Comparison of ENCODE assay signal across 8 mouse cellular contexts in the genomic region with DNA sequence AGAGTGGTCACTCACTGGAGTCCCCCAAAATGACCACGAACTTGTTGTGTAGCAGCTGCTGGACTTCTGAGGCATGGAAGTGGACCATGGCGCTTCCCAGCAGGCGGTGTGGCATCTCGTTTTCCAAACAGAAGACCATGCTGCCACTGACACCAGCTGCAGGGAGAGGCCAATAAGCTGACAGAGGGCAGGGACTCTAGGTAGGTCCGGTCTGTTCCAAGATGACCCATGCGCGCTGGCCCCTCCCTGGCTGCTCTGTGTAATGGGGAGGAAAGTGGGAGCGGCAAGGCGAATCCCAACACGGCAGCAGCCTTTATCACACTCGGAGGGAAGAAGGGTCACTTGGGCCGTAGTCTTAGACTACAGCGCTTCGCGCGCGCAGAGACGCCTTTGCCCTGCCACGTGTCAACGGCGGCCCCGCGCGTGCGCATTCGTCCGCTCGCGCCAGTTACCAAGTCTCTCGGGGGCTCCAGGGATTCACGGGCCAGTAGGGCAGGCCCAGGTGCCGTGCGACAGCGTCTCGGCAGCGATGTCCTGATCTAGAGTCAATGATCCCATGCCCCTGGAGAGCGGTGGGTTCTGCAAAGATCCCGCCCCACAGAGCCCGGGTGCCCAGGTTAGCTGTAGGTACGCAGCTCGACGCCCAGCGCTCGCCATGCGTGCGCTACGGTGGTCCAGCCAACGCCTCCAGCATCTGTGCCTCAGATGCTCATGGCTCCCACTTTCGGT. TPM values are rescaled to one million over a fixed set of nuclear protein-coding genes. Genes with fewer than 3 reads are reported as not detected.
DNase-seq lines count a peak whose midpoint lies in the region; ATAC-seq and TF ChIP-seq lines count a peak whose summit lies in the region.

No protein-coding gene starts in this region.

- no peak for TF ChIP-seq CTCF in bone marrow, adult 2 months (IDR thresholded peaks at IDR 0.05; ENCODE audit: control insufficient read depth, insufficient read depth, low read length)
- TF ChIP-seq CTCF in embryonic fibroblast, embryonic 13.5 days (IDR thresholded peaks at IDR 0.05; ENCODE audit: borderline replicate concordance, insufficient read depth, low read length) = no peak
- TF ChIP-seq CTCF in testis, adult 2 months (IDR thresholded peaks at IDR 0.05; ENCODE audit: control insufficient read depth, insufficient read depth, insufficient replicate concordance, low read depth, low read length) = no peak

- peak overlapping the region; percentile 97 for H3K4me2 ChIP-seq in heart, embryonic 14.5 days (ENCODE audit: low read length)
- H3K4me2 ChIP-seq in liver, embryonic 13.5 days = peak overlapping the region; percentile 95

- peak; percentile 48; the same call in 1 of the 2 replicates for TF ChIP-seq POLR2A in bone marrow, adult 2 months (IDR thresholded peaks at IDR 0.05; ENCODE audit: borderline replicate concordance, control insufficient read depth, low read depth, low read length)
- no peak; the same call in 1 of the 2 replicates for TF ChIP-seq POLR2A in embryonic fibroblast, embryonic 13.5 days (IDR thresholded peaks at IDR 0.05; ENCODE audit: low read depth, low read length)
- no peak for TF ChIP-seq POLR2A in testis, adult 2 months (IDR thresholded peaks at IDR 0.05; ENCODE audit: control insufficient read depth, low read depth, low read length)

- H3K4me3 ChIP-seq in bone marrow, adult 2 months (replicated peaks; ENCODE audit: control insufficient read depth, low read depth, low read length) = peak overlapping the region; percentile 97
- peak overlapping the region; percentile 71 for H3K4me3 ChIP-seq in embryonic fibroblast, embryonic 13.5 days (ENCODE audit: insufficient read depth, low read length)
- peak overlapping the region; percentile 67 to 90 for H3K4me3 ChIP-seq in heart, embryonic 14.5 days (ENCODE audit: control insufficient read depth in 1 of 2, insufficient read depth in 1 of 2, low read depth in 1 of 2, low read length in 2 of 2)
- peak overlapping the region; percentile 83 for H3K4me3 ChIP-seq in liver, embryonic 13.5 days (replicated peaks)
- peak overlapping the region; percentile 93 for H3K4me3 ChIP-seq in testis, adult 2 months (ENCODE audit: control insufficient read depth, low read depth, low read length)

- peak overlapping the region; percentile 92 for H3K27ac ChIP-seq in bone marrow, adult 2 months (ENCODE audit: control insufficient read depth, insufficient read depth, low read depth, low read length, poor library complexity)
- peak overlapping the region; percentile 49 for H3K27ac ChIP-seq in embryonic fibroblast, embryonic 13.5 days (ENCODE audit: insufficient read depth, low read length)
- H3K27ac ChIP-seq in heart, embryonic 14.5 days (replicated peaks in 1 of 2; ENCODE audit: control insufficient read depth in 1 of 2, insufficient read depth in 1 of 2, low read depth in 2 of 2, low read length in 2 of 2) = peak overlapping the region; percentile 78 to 86
- H3K27ac ChIP-seq in liver, embryonic 13.5 days = peak overlapping the region; percentile 77
- peak overlapping the region; percentile 92 for H3K27ac ChIP-seq in testis, adult 2 months (ENCODE audit: control insufficient read depth, insufficient read depth, low read depth, low read length)

- H3K9me3 ChIP-seq in heart, embryonic 14.5 days (ENCODE audit: control insufficient read depth, low read length) = no peaks in the 10 kb centered on the region
- H3K9me3 ChIP-seq in liver, embryonic 13.5 days (replicated peaks) = no peaks in the 10 kb centered on the region

- peak; percentile 88 for DNase-seq in kidney, postnatal 10 days
- peak; percentile 70 for DNase-seq in liver, embryonic 13.5 days
- DNase-seq in natural killer cell, adult 2 months (ENCODE audit: low spot score in 2 of 2) = peak; percentile 64 to 77

- peak; percentile 57 for ATAC-seq in CD4-positive, CD25-positive, alpha-beta regulatory T cell, adult 4 months
- ATAC-seq in heart, embryonic 14.5 days (ENCODE audit: insufficient number of reproducible peaks, insufficient read depth, low FRiP score, low read depth) = peak; percentile 58
- ATAC-seq in liver, embryonic 13.5 days (ENCODE audit: low read depth) = peak; percentile 65

- H3K27me3 ChIP-seq in heart, embryonic 14.5 days (ENCODE audit: control insufficient read depth, insufficient read depth, low read length) = no peaks in the 10 kb centered on the region
- H3K27me3 ChIP-seq in liver, embryonic 13.5 days = no peaks in the 10 kb centered on the region
- H3K27me3 ChIP-seq in testis, adult 2 months (ENCODE audit: control insufficient read depth, insufficient read depth, low read length) = no peaks in the 10 kb centered on the region

- H3K9ac ChIP-seq in heart, embryonic 14.5 days (ENCODE audit: low read length) = peak overlapping the region; percentile 89
- peak overlapping the region; percentile 84 for H3K9ac ChIP-seq in liver, embryonic 13.5 days

- WGBS in bone marrow, adult 2 months = 17% methylated on average over 49 of the region's 49 CpGs
- WGBS in heart, embryonic 14.5 days = 12% methylated on average over 49 of the region's 49 CpGs
- WGBS in liver, embryonic 13.5 days (ENCODE audit: insufficient replicate concordance) = 14% methylated on average over 49 of the region's 49 CpGs

- H3K36me3 ChIP-seq in heart, embryonic 14.5 days (ENCODE audit: control insufficient read depth, insufficient read depth, low read length) = peaks cover 17% of the 10 kb centered on the region
- peaks cover 23% of the 10 kb centered on the region for H3K36me3 ChIP-seq in liver, embryonic 13.5 days
- no peaks in the 10 kb centered on the region for H3K36me3 ChIP-seq in testis, adult 2 months (ENCODE audit: control insufficient read depth, insufficient read depth, low read length)

- peaks cover 6% of the 10 kb centered on the region; the same call in 1 of the 2 replicates for H3K4me1 ChIP-seq in bone marrow, adult 2 months (ENCODE audit: control insufficient read depth, insufficient read depth, low read length)
- peaks cover 2% of the 10 kb centered on the region; the same call in 1 of the 2 replicates for H3K4me1 ChIP-seq in embryonic fibroblast, embryonic 13.5 days (ENCODE audit: control insufficient read depth, insufficient read depth, low read length)
- H3K4me1 ChIP-seq in heart, embryonic 14.5 days (ENCODE audit: control insufficient read depth in 2 of 2, insufficient read depth in 2 of 2, low read length in 2 of 2) = peaks cover 6 to 14% of the 10 kb centered on the region in 2 experiments
- H3K4me1 ChIP-seq in liver, embryonic 13.5 days (replicated peaks) = peaks cover 46% of the 10 kb centered on the region
- peaks cover 9% of the 10 kb centered on the region for H3K4me1 ChIP-seq in testis, adult 2 months (ENCODE audit: control insufficient read depth, insufficient read depth, low read length)

RNA-seq across cellular contexts. Expression of gene Vps16, which starts 0.6 kb away (rescaled TPM):
- 100 to 1,000 TPM; 243 to 271 TPM for polyA plus RNA-seq in CD4-positive, CD25-positive, alpha-beta regulatory T cell, adult 4 months (2017; shearing (Covaris generic))
- 166 and 195 TPM in 2 replicates for polyA plus RNA-seq in bone marrow, adult 2 months (2011; ENCODE audit: insufficient read depth, insufficient read length, low replicate concordance, missing spikeins)
- 84.9 and 90.1 TPM in 2 replicates for polyA plus RNA-seq in embryonic fibroblast, embryonic 13.5 days (2011; ENCODE audit: insufficient read length, low read depth, missing spikeins)
- polyA plus RNA-seq in heart, embryonic 14.5 days (2014; fragmentation: Nextera tagmentation; extraction: Ambion mirVana) = 40.4 and 43.8 TPM in 2 replicates
- polyA plus RNA-seq in liver, embryonic 13.5 days (2015; fragmentation: Nextera tagmentation; extraction: Ambion mirVana) = 46.0 and 47.3 TPM in 2 replicates
- 45.6 and 55.8 TPM in 2 replicates for polyA plus RNA-seq in testis, adult 2 months (2012; rRNA removed)

RNA-seq across cellular contexts. Expression of gene Pced1a, which starts 0.9 kb away (rescaled TPM):
- polyA plus RNA-seq in CD4-positive, CD25-positive, alpha-beta regulatory T cell, adult 4 months (2017; shearing (Covaris generic)) = 10 to 100 TPM; 10.1 to 17.8 TPM
- polyA plus RNA-seq in bone marrow, adult 2 months (2011; ENCODE audit: insufficient read depth, insufficient read length, low replicate concordance, missing spikeins) = 6.1 and 8.5 TPM in 2 replicates
- polyA plus RNA-seq in embryonic fibroblast, embryonic 13.5 days (2011; ENCODE audit: insufficient read length, low read depth, missing spikeins) = 15.8 and 18.7 TPM in 2 replicates
- 5.2 and 6.7 TPM in 2 replicates for polyA plus RNA-seq in heart, embryonic 14.5 days (2014; fragmentation: Nextera tagmentation; extraction: Ambion mirVana)
- 3.5 and 3.8 TPM in 2 replicates for polyA plus RNA-seq in liver, embryonic 13.5 days (2015; fragmentation: Nextera tagmentation; extraction: Ambion mirVana)
- polyA plus RNA-seq in testis, adult 2 months (2012; rRNA removed) = 46.3 and 48.0 TPM in 2 replicates

RNA-seq across cellular contexts. Expression of gene Tmem239, which starts 17.3 kb away (rescaled TPM):
- polyA plus RNA-seq in CD4-positive, CD25-positive, alpha-beta regulatory T cell, adult 4 months (2017; shearing (Covaris generic)) = not detected
- not detected in 2 replicates for polyA plus RNA-seq in bone marrow, adult 2 months (2011; ENCODE audit: insufficient read depth, insufficient read length, low replicate concordance, missing spikeins)
- not detected in 2 replicates for polyA plus RNA-seq in embryonic fibroblast, embryonic 13.5 days (2011; ENCODE audit: insufficient read length, low read depth, missing spikeins)
- polyA plus RNA-seq in heart, embryonic 14.5 days (2014; fragmentation: Nextera tagmentation; extraction: Ambion mirVana) = not detected in 2 replicates
- not detected in 2 replicates for polyA plus RNA-seq in liver, embryonic 13.5 days (2015; fragmentation: Nextera tagmentation; extraction: Ambion mirVana)
- polyA plus RNA-seq in testis, adult 2 months (2012; rRNA removed) = 251 and 255 TPM in 2 replicates

RNA-seq across cellular contexts. Expression of gene 1700020A23Rik, which starts 18.5 kb away (rescaled TPM):
- not detected for polyA plus RNA-seq in CD4-positive, CD25-positive, alpha-beta regulatory T cell, adult 4 months (2017; shearing (Covaris generic))
- not detected in 2 replicates for polyA plus RNA-seq in bone marrow, adult 2 months (2011; ENCODE audit: insufficient read depth, insufficient read length, low replicate concordance, missing spikeins)
- polyA plus RNA-seq in embryonic fibroblast, embryonic 13.5 days (2011; ENCODE audit: insufficient read length, low read depth, missing spikeins) = not detected in 2 replicates
- polyA plus RNA-seq in heart, embryonic 14.5 days (2014; fragmentation: Nextera tagmentation; extraction: Ambion mirVana) = not detected in 2 replicates
- polyA plus RNA-seq in liver, embryonic 13.5 days (2015; fragmentation: Nextera tagmentation; extraction: Ambion mirVana) = not detected in 2 replicates
- polyA plus RNA-seq in testis, adult 2 months (2012; rRNA removed) = 316 and 321 TPM in 2 replicates

RNA-seq across cellular contexts. Expression of gene Gm28372, which starts 18.5 kb away (rescaled TPM):
- not detected for polyA plus RNA-seq in CD4-positive, CD25-positive, alpha-beta regulatory T cell, adult 4 months (2017; shearing (Covaris generic))
- not detected in 2 replicates for polyA plus RNA-seq in bone marrow, adult 2 months (2011; ENCODE audit: insufficient read depth, insufficient read length, low replicate concordance, missing spikeins)
- polyA plus RNA-seq in embryonic fibroblast, embryonic 13.5 days (2011; ENCODE audit: insufficient read length, low read depth, missing spikeins) = not detected in 2 replicates
- not detected in 2 replicates for polyA plus RNA-seq in heart, embryonic 14.5 days (2014; fragmentation: Nextera tagmentation; extraction: Ambion mirVana)
- not detected in 2 replicates for polyA plus RNA-seq in liver, embryonic 13.5 days (2015; fragmentation: Nextera tagmentation; extraction: Ambion mirVana)
- polyA plus RNA-seq in testis, adult 2 months (2012; rRNA removed) = 0.57 and 0.99 TPM in 2 replicates

Comparison
In these comparisons a context has a peak if more than half of its experiments do, and no peak if none do; other contexts are left out.
1. Peak in every context shown above with its lines: DNase-seq, ATAC-seq, H3K4me3 ChIP-seq and H3K27ac ChIP-seq.
2. RNA of gene Tmem239, which starts 17.3 kb away (polyA plus RNA-seq): 251 to 255 TPM in testis, adult 2 months; not detected in CD4-positive, CD25-positive, alpha-beta regulatory T cell, adult 4 months, not detected in heart, embryonic 14.5 days, not detected in bone marrow, adult 2 months, not detected in embryonic fibroblast, embryonic 13.5 days and not detected in liver, embryonic 13.5 days; every median in the first group is over 100 times any median in the second.